Mouse (Mus musculus) adrenal gland, postnatal 36 days (tissue): Measurements from ENCODE around the gene Sapcd1. TPM values are rescaled to one million over a fixed set of nuclear protein-coding genes. Genes with fewer than 3 reads are reported as not detected.
"Not testable (repeated sequence)": the region's sequence is repeated elsewhere in the genome, so short reads cannot be mapped to it uniquely, and the experiment has no call there.

ENCODE experiments used
- DNase-seq, 2 experiments: peaks; one replicate each; pipeline ENCODE4 v3.0.0; 2021; ENCODE audit warnings: mixed read lengths in 1 of 2
- total RNA-seq, 2 experiments: library from RNA; stranded (reverse); gene quantifications; 2 replicates each; pipeline ENCODE4 v1.2.3; 2021

The Sapcd1 gene
- total RNA-seq, 2 experiments from 2014 or later, result 0.82 to 1.3 TPM

- no peak for DNase-seq
Observed at GRCm38 (mm10) chr17:35007387-35007991, 20.3 kb downstream of the Sapcd1 start.

- not testable (repeated sequence) for DNase-seq
Observed at GRCm38 (mm10) chr17:35005902-35006301, 21.9 kb downstream of the Sapcd1 start.

GRCm38 (mm10) chr17:35005158-35005557 is 22.7 kb downstream of the Sapcd1 start:
- no peak for DNase-seq

- no peak for DNase-seq
Observed at GRCm38 (mm10) chr17:35004075-35004717, 23.6 kb downstream of the Sapcd1 start.

- DNase-seq, result no peak
Observed at GRCm38 (mm10) chr17:35003022-35003838, 24.6 kb downstream of the Sapcd1 start.

- DNase-seq, result no peak
Observed at GRCm38 (mm10) chr17:35002153-35002865, 25.5 kb downstream of the Sapcd1 start.

GRCm38 (mm10) chr17:35001452-35002152 is 26.2 kb downstream of the Sapcd1 start:
- DNase-seq, result no peak

- DNase-seq, result peak; percentile 91 to 93
Observed at GRCm38 (mm10) chr17:35000717-35001451, 26.9 kb downstream of the Sapcd1 start, which contains the start of gene Vars. Gene Vars (plus strand): TSS chr17:35000987.

- DNase-seq, result not testable (repeated sequence)
Observed at GRCm38 (mm10) chr17:34999871-35000716, 27.7 kb downstream of the Sapcd1 start.

GRCm38 (mm10) chr17:34998526-34999430 is 29.0 kb downstream of the Sapcd1 start:
- DNase-seq, result no peak

GRCm38 (mm10) chr17:34997142-34997483 is 30.7 kb downstream of the Sapcd1 start:
- no peak for DNase-seq

GRCm38 (mm10) chr17:34996411-34997141 is 31.2 kb downstream of the Sapcd1 start:
- DNase-seq, result no peak

GRCm38 (mm10) chr17:34995927-34996326 is 31.9 kb downstream of the Sapcd1 start:
- not testable (repeated sequence) for DNase-seq

- DNase-seq, result not testable (repeated sequence)
Observed at GRCm38 (mm10) chr17:34995192-34995591, 32.6 kb downstream of the Sapcd1 start.

GRCm38 (mm10) chr17:34994751-34995150 is 33.1 kb downstream of the Sapcd1 start:
- no peak for DNase-seq

GRCm38 (mm10) chr17:34984218-34984617 is 43.6 kb downstream of the Sapcd1 start:
- DNase-seq, result no peak

- no peak for DNase-seq
Observed at GRCm38 (mm10) chr17:34982328-34982727, 45.5 kb downstream of the Sapcd1 start.

- peak; percentile 93 to 95 for DNase-seq
Observed at GRCm38 (mm10) chr17:34981690-34982180, 46.1 kb downstream of the Sapcd1 start, which contains the start of gene Lsm2. Gene Lsm2 (plus strand): TSS chr17:34981862.
